In genomic region chr1:35242849-35243248, GRCm38 (mm10) we compare ENCODE assay signal across 20 mouse cellular contexts.
DNase-seq lines count a peak whose midpoint lies in the region; ATAC-seq lines count a peak whose summit lies in the region.
"Had no signal": no experiment of that assay in that cellular context is flagged by ENCODE, and none has a peak within 500 bp of the region (broad histone marks: within the 10 kb centered on the region; RNA-seq: fewer than 3 reads in every experiment).

No protein-coding gene starts in this region.

- no peak for DNase-seq in neural tube, embryonic 10.5 days (ENCODE audit: extremely low spot score, low spot score)
- no peak for DNase-seq in embryo, embryonic 10.5 days (ENCODE audit: low spot score)
- no peak for DNase-seq in yolk sac, embryonic 10.5 days (ENCODE audit: low spot score)
- DNase-seq in layer of hippocampus, postnatal 10 days (ENCODE audit: low spot score in 2 of 2), result no peak
- no peak for DNase-seq in right cerebral cortex, adult 2 months (ENCODE audit: low spot score in 2 of 2)
- DNase-seq: adrenal gland, postnatal 25 days; B cell, adult 2 months; cerebellum, adult 9-10 months; heart, adult 18-20 months; kidney, adult 8-10 months; kidney, postnatal 36 days; lung, postnatal 14 days; thymus, adult 18-20 months had no signal

- H3K27ac ChIP-seq in neural tube, embryonic 12.5 days, result 0 out of 2 replicates have a peak overlapping the region, but pooled peaks have one; percentile 10
- peak overlapping the region; percentile 72 for H3K27ac ChIP-seq in hindbrain, embryonic 13.5 days
- H3K27ac ChIP-seq in midbrain, embryonic 15.5 days, result peak overlapping the region; percentile 72
- H3K27ac ChIP-seq: embryonic facial prominence, embryonic 13.5 days; heart, embryonic 15.5 days had no signal

- ATAC-seq in neural tube, embryonic 12.5 days (ENCODE audit: low FRiP score, low read depth), result peak; percentile 46; the same call in 1 of the 2 replicates
- ATAC-seq in hindbrain, embryonic 13.5 days (ENCODE audit: low FRiP score), result peak; percentile 52
- peak; percentile 83 for ATAC-seq in midbrain, embryonic 15.5 days (replicated peaks)
- ATAC-seq: activated CD4-positive, CD25-positive, alpha-beta regulatory T cell, adult 4 months; Patski had no signal

- 41% methylated on average over 6 of the region's 6 CpGs for WGBS in neural tube, embryonic 12.5 days
- 36% methylated on average over 6 of the region's 6 CpGs for WGBS in hindbrain, embryonic 13.5 days
- WGBS in midbrain, embryonic 15.5 days, result 32% methylated on average over 6 of the region's 6 CpGs

- no peak overlapping the region for H3K9ac ChIP-seq in neural tube, embryonic 12.5 days
- no peak overlapping the region for H3K9ac ChIP-seq in hindbrain, embryonic 13.5 days
- 0 out of 2 replicates have a peak overlapping the region, but pooled peaks have one; percentile 5 for H3K9ac ChIP-seq in midbrain, embryonic 15.5 days
- H3K9ac ChIP-seq: embryonic facial prominence, embryonic 13.5 days; heart, embryonic 15.5 days had no signal

- H3K4me3 ChIP-seq in neural tube, embryonic 12.5 days, result no peak overlapping the region
- H3K4me3 ChIP-seq in hindbrain, embryonic 13.5 days, result no peak overlapping the region
- H3K4me3 ChIP-seq in midbrain, embryonic 15.5 days, result peak overlapping the region; percentile 3; the same call in 1 of the 2 replicates
- H3K4me3 ChIP-seq: embryonic facial prominence, embryonic 13.5 days; heart, embryonic 15.5 days had no signal

- H3K4me1 ChIP-seq in neural tube, embryonic 12.5 days, result peaks cover 8% of the 10 kb centered on the region
- peaks cover 22% of the 10 kb centered on the region for H3K4me1 ChIP-seq in hindbrain, embryonic 13.5 days (replicated peaks)
- H3K4me1 ChIP-seq in midbrain, embryonic 15.5 days, result peaks cover 17% of the 10 kb centered on the region
- H3K4me1 ChIP-seq: embryonic facial prominence, embryonic 13.5 days; heart, embryonic 15.5 days had no signal

- H3K4me2 ChIP-seq in neural tube, embryonic 12.5 days (replicated peaks), result peak overlapping the region; percentile 38
- peak overlapping the region; percentile 36 for H3K4me2 ChIP-seq in hindbrain, embryonic 13.5 days
- peak overlapping the region; percentile 43 for H3K4me2 ChIP-seq in midbrain, embryonic 15.5 days
- H3K4me2 ChIP-seq: embryonic facial prominence, embryonic 13.5 days; heart, embryonic 15.5 days had no signal

- H3K36me3 ChIP-seq in neural tube, embryonic 12.5 days, result no peaks in the 10 kb centered on the region
- H3K36me3 ChIP-seq in hindbrain, embryonic 13.5 days, result no peaks in the 10 kb centered on the region
- no peaks in the 10 kb centered on the region for H3K36me3 ChIP-seq in midbrain, embryonic 15.5 days (replicated peaks)
- H3K36me3 ChIP-seq: embryonic facial prominence, embryonic 13.5 days; heart, embryonic 15.5 days had no signal

- no peaks in the 10 kb centered on the region for H3K9me3 ChIP-seq in neural tube, embryonic 12.5 days
- no peaks in the 10 kb centered on the region for H3K9me3 ChIP-seq in hindbrain, embryonic 13.5 days
- no peaks in the 10 kb centered on the region for H3K9me3 ChIP-seq in midbrain, embryonic 15.5 days
- H3K9me3 ChIP-seq: embryonic facial prominence, embryonic 13.5 days; heart, embryonic 15.5 days had no signal

- H3K27me3 ChIP-seq in neural tube, embryonic 12.5 days (replicated peaks), result no peaks in the 10 kb centered on the region
- no peaks in the 10 kb centered on the region for H3K27me3 ChIP-seq in hindbrain, embryonic 13.5 days
- H3K27me3 ChIP-seq in midbrain, embryonic 15.5 days (replicated peaks), result no peaks in the 10 kb centered on the region
- H3K27me3 ChIP-seq: embryonic facial prominence, embryonic 13.5 days; heart, embryonic 15.5 days had no signal

Comparison
In these comparisons a context has a peak if more than half of its experiments do, and no peak if none do; other contexts are left out.
1. H3K27ac ChIP-seq: peak in every context shown above with its lines; median percentile 72 in hindbrain, embryonic 13.5 days; 72 in midbrain, embryonic 15.5 days; 10 in neural tube, embryonic 12.5 days.